Mouse (Mus musculus) megakaryocyte, embryonic 14.5 days (primary cell): ENCODE data around the gene Hacd2. TPM values are rescaled to one million over a fixed set of nuclear protein-coding genes. Genes with fewer than 3 reads are reported as not detected.

Experiments used
- H3K27me3 ChIP-seq: replicated peaks from 2 replicates; pipeline ENCODE3; 2012; ENCODE audit warnings: inconsistent platforms
- H3K36me3 ChIP-seq: replicated peaks from 2 replicates; pipeline ENCODE3; 2012; ENCODE audit warnings: low read length, inconsistent platforms, mixed read lengths
- H3K4me1 ChIP-seq: 2 replicates; pipeline ENCODE4 v1.6.1; 2012; ENCODE audit warnings: inconsistent platforms
- H3K4me3 ChIP-seq: replicated peaks from 2 replicates; pipeline ENCODE3; 2012; ENCODE audit warnings: moderate library complexity, mild to moderate bottlenecking, inconsistent platforms
- H3K9me3 ChIP-seq: 2 replicates; pipeline ENCODE4 v1.6.1; 2012; ENCODE audit warnings: inconsistent platforms
- FLI1 ChIP-seq: IDR thresholded peaks from 2 replicates; pipeline ENCODE4 v1.6.1; 2012; ENCODE audit warnings: low read length, inconsistent platforms, mixed read lengths
- GATA1 ChIP-seq: IDR thresholded peaks from 3 replicates; pipeline ENCODE4 v1.6.1; 2012; ENCODE audit warnings: mixed read lengths, low read length, inconsistent platforms, borderline replicate concordance
- polyA plus RNA-seq: library from polyadenylated mRNA; stranded (reverse); fragments of >175 nt; gene quantifications from 2 replicates; pipeline ENCODE4 v1.2.3, GENCODE M21; 2012; ENCODE audit warnings: low replicate concordance; ENCODE audit not compliant: insufficient read depth

The Hacd2 gene
- polyA plus RNA-seq, 1 experiment = 58.7 TPM

DNA sequence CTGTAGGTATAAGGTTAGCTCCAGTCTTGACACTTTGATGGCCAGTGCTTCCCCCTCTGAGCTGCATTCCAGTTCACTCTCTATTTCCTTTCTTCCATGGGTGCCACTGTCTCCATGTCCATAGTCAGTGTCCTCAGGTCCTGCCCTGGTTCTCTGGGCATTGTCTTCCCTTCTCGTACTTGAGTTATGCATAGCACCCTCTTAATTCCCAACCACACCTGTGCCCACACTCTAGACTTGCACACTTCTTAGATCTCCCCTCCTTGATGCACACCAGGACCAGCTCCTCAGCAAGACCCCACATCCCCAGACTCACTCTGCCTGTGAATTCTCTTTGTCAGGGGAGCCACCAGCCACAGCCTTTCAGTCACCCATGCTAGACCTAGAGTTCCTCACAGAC, 30.0 kb downstream of the Hacd2 start:
- TF ChIP-seq FLI1 (no peak), GATA1 (no peak)
- peaks cover 55% of the 10 kb centered on the region for H3K36me3 ChIP-seq
- H3K9me3 ChIP-seq = no peaks in the 10 kb centered on the region
- no peaks in the 10 kb centered on the region for H3K27me3 ChIP-seq
- H3K4me3 ChIP-seq = no peak overlapping the region
- peaks cover 57% of the 10 kb centered on the region for H3K4me1 ChIP-seq

DNA sequence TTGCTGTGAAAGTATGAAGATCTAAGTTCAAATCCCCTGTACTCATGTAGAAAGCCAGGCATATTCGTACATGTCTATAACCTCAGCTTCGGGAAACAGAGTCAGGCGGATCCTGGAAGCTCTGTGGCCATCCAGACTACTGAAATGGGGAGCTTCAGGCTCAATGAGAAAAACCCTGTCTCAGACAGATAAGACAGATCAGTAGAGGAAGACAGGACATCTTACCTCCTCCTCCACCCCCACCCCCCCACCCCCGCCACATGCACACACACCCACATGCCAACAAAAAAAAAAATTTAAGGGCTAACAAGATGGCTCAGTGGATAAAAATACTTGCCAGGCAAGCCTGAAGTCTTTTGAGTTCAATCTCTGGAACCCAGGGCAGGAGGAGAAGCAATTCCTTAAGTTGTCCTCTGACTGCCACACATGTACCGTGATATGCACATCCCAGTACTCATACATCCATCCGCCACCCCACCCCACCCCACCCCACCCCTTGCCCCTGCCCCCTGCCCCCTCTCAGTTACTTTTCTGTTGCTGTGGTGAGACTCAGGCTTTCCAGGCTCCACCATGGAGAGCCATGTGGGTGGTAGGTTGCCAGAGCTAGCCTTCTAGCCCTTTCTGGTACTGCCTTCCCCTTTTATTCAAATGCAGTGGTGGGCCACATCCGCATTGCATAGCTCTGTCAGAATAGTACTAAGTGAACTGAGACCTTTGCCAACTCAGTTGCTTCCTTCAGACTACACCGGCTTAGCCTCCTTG, 32.4 kb downstream of the Hacd2 start:
- Histone ChIP-seq H3K4me1 (peaks cover 59% of the 10 kb centered on the region), H3K9me3 (no peaks in the 10 kb centered on the region), H3K4me3 (no peak overlapping the region), H3K27me3 (no peaks in the 10 kb centered on the region), H3K36me3 (peaks cover 44% of the 10 kb centered on the region)
- TF ChIP-seq FLI1 (no peak), GATA1 (no peak)

DNA sequence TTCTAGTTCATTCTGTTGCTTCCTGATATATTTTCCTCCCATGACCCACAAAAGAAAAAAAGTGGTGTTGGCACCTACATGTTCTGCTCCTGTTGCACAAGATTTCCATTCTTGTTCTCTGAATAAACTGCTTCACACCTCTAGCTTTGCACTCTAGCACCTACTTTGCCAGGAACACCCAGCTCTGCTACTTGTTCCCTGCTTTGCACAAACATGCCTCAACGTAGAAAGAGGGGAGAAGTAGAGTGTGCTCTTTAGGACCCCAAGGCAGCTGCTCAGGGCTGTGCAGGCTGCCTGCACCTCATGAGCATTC, 32.9 kb downstream of the Hacd2 start:
- H3K4me1 ChIP-seq = peaks cover 59% of the 10 kb centered on the region
- no peaks in the 10 kb centered on the region for H3K9me3 ChIP-seq
- H3K4me3 ChIP-seq = no peak overlapping the region
- H3K36me3 ChIP-seq = peaks cover 41% of the 10 kb centered on the region
- no peaks in the 10 kb centered on the region for H3K27me3 ChIP-seq
- TF ChIP-seq FLI1 (no peak), GATA1 (no peak)

DNA sequence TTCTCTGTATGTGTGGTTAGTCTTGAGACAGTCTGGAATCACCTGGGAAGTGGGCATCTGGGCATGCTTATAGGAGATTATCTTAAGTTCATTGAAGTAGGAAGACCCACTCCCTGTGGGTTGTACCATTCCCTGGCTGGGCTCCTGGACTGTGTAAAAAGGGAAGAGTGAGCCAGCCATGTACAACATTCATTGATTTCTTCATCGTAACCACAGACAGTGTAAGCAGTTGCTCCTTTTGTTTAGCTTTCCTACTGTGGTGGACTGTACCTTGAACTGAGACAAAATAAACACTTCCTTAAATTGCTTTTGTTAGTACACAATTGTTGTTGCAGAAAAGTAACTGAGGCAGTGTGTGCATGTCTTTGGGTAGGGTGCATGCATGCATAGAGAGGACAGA, 33.6 kb downstream of the Hacd2 start:
- no peaks in the 10 kb centered on the region for H3K9me3 ChIP-seq
- TF ChIP-seq FLI1 = no peak
- no peak for TF ChIP-seq GATA1
- H3K4me1 ChIP-seq = peaks cover 59% of the 10 kb centered on the region
- H3K36me3 ChIP-seq = peaks cover 37% of the 10 kb centered on the region
- peak overlapping the region; percentile 57 for H3K4me3 ChIP-seq
- H3K27me3 ChIP-seq = no peaks in the 10 kb centered on the region

DNA sequence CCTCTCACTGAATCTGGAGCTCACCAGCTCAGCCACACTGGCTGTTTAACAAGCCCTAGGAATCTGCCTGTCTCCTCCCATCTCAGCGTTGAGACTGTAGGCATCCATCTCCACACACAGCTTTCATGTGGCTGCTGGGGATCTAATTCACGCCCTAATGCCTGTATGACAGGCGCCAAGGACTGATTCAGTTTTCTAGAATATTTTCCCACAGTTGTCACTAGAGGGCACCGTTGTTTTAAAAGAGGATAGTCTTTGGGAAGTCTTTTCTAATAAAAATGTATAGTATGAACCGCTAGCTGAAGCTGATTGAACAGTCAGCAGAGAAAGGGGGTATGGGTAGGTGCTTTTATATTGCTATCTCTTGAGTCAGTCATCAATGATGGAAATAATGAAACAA, 34.1 kb downstream of the Hacd2 start:
- H3K4me3 ChIP-seq = peak overlapping the region; percentile 57
- peaks cover 38% of the 10 kb centered on the region for H3K36me3 ChIP-seq
- TF ChIP-seq FLI1 (no peak), GATA1 (no peak)
- no peaks in the 10 kb centered on the region for H3K27me3 ChIP-seq
- H3K4me1 ChIP-seq = peaks cover 55% of the 10 kb centered on the region
- H3K9me3 ChIP-seq = no peaks in the 10 kb centered on the region

DNA sequence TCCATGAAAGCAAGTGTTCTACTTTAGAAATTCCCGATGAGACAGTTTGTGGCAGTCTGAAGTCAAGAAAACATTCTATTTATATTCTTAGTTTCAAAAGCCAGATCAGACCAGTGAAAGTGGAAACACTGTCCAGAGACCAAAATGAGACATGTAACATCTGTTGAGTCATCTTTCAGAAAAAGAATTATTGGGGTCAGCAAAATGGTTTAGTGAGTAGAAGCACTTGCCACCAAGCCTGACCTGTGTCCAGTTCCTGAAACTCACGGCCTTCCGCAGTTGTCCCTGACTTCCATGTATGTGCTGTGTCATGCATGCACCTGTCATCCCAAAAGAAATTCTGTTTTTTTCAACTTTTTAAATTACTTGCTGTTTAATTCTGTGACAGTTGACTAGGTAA, 34.6 kb downstream of the Hacd2 start:
- H3K9me3 ChIP-seq = no peaks in the 10 kb centered on the region
- no peak overlapping the region for H3K4me3 ChIP-seq
- TF ChIP-seq FLI1 = no peak
- TF ChIP-seq GATA1 = no peak
- H3K36me3 ChIP-seq = peaks cover 41% of the 10 kb centered on the region
- H3K27me3 ChIP-seq = no peaks in the 10 kb centered on the region
- H3K4me1 ChIP-seq = peaks cover 53% of the 10 kb centered on the region

DNA sequence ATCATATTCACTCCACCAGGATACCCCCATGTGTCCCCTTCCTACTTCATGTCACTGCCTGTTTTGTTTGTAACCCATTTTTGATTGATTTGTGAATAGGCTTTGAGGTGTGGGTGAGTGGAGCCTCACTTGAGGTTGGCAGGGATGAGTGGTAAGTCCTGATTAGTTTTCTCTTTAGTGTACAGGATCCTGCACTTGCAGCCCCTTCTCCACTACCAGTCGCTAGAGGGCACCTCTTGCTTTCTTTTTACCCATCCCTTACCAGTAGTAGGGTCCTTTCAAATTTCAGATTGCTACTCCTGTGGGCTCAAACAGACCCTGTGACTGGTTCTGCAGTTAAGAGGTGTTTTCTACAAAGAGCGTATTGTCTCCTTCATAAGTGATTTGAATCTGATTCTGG, 38.8 kb downstream of the Hacd2 start:
- Histone ChIP-seq H3K27me3 (no peaks in the 10 kb centered on the region), H3K36me3 (peaks cover 57% of the 10 kb centered on the region), H3K4me1 (peaks cover 32% of the 10 kb centered on the region), H3K9me3 (no peaks in the 10 kb centered on the region), H3K4me3 (no peak overlapping the region)
- TF ChIP-seq FLI1 (no peak), GATA1 (no peak)

DNA sequence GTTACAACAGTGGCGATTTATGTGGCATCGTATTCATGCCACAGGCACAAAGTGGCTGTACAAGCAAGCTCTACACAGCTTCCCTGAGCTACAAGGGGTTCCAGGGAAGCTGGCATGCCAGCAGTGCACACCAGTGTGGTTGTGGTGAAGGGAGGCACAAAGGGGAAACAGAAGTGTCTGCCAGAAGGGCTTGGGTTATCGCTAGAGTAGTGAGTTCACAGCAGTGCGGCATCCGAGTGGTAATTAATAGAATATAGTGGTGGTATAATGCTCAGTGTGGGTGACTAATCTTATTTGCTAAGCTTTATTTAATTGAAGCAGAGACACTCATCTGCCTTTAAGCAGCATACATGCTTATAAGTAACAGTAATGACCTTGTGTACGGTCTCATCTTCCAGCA, 43.5 kb downstream of the Hacd2 start:
- Histone ChIP-seq H3K36me3 (peaks cover 63% of the 10 kb centered on the region), H3K4me1 (peaks cover 29% of the 10 kb centered on the region), H3K9me3 (no peaks in the 10 kb centered on the region), H3K27me3 (no peaks in the 10 kb centered on the region), H3K4me3 (no peak overlapping the region)
- TF ChIP-seq FLI1 (no peak), GATA1 (no peak)

DNA sequence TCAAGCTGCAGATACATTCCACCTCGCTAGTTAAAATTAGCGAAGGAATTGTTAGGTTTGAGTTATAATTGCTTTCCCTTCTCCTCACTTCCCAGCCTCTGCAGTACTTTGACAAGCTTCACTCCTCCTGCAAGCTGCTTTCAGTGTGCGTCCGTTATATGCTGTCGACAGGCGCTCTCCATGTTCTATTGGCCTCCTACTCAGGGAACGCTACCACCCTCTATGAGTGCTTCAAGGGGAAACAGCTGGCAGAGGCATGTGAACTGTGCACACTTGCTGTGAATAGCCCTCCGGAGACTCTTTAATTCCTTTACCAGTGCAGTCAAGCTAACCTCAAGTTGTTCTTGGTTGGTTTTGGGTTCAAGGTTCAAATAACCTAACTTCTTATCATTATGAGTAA, 44.9 kb downstream of the Hacd2 start:
- H3K9me3 ChIP-seq = no peaks in the 10 kb centered on the region
- TF ChIP-seq GATA1 (no peak), FLI1 (no peak)
- H3K27me3 ChIP-seq = no peaks in the 10 kb centered on the region
- H3K4me1 ChIP-seq = peaks cover 33% of the 10 kb centered on the region
- H3K36me3 ChIP-seq = peaks cover 54% of the 10 kb centered on the region
- H3K4me3 ChIP-seq = no peak overlapping the region

DNA sequence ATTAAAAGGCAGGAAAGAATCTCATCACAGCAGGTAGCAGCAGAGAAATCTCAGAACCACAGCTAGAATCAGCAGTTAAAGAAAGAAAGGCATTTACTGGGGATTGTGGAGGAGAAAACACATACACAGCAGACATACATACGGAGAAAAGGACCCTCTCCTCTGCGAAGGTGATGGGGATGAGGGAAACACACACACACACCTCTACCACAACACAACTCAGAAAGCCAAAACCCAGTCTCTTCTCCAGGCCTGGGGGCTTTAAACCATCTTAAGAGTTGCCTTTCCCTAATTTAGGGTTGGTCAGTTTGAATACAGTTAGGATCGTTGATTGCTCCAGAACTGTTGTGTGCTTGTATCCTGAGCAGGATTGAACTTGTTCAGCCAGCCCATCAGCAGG, 45.4 kb downstream of the Hacd2 start:
- Histone ChIP-seq H3K27me3 (no peaks in the 10 kb centered on the region), H3K4me3 (no peak overlapping the region), H3K4me1 (peaks cover 38% of the 10 kb centered on the region), H3K36me3 (peaks cover 49% of the 10 kb centered on the region), H3K9me3 (no peaks in the 10 kb centered on the region)
- TF ChIP-seq GATA1 = no peak
- no peak for TF ChIP-seq FLI1
